Mouse (Mus musculus): ENCODE data around the gene Olfr692. TPM values are rescaled to one million over a fixed set of nuclear protein-coding genes. Genes with fewer than 3 reads are reported as not detected.

The Olfr692 gene
- total RNA-seq, 2 experiments from 2014 or later: not detected

- no peak for DNase-seq
- H3K27ac ChIP-seq: no peak overlapping the region
- intact Hi-C loops (cut with DNase I): no loop called here
- no peak for TF ChIP-seq CTCF (IDR thresholded peaks at IDR 0.05)
- H3K4me3 ChIP-seq: no peak overlapping the region
These were observed 46.4 kb downstream of the Olfr692 start for GRCm38 (mm10) chr7:105414385-105414784.

DNA sequence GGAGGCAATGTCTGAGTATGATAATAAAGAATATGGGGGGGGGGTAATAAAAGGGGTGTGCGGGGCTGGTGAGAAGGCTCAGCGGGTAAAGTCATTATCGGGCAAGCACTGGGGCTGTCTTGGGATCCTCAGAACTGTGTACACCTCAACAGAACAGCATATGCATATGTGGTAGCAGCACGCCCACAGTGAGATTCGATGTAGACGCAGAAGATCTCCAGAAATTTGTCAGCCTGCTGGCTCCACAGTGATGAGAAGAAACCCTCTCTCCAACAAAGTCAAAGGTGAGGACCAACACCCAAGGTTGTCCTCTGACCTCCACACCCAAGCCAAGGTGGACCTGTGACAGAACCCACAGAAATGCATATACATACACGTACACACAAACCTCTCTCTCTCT lies 48.5 kb downstream of the Olfr692 start:
- no peak overlapping the region for H3K4me3 ChIP-seq
- TF ChIP-seq CTCF (IDR thresholded peaks at IDR 0.05): no peak
- no peak for DNase-seq
- H3K27ac ChIP-seq: no peak overlapping the region
- intact Hi-C loops (cut with DNase I): no loop called here

DNA sequence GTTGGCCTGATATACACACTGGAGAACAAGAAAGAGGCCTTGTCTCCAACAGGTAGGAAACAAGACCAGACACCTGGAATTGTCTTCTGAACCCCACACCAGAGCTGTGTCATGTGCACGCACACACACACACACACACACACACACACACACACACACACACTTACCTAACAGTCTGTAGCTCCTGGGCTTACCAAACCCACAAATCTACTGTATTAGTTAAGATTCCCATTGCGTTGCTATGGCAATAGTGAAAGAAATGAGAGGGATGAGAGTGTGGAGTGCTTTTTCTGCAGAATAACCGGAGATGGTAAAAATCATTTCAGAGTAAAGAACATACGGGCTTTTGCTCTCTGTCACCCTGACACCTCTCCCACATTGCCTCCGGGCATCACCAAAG lies 50.1 kb downstream of the Olfr692 start:
- no peak for TF ChIP-seq CTCF (IDR thresholded peaks at IDR 0.05)
- Histone ChIP-seq H3K27ac (no peak overlapping the region), H3K4me3 (no peak overlapping the region)
- intact Hi-C loops (cut with DNase I): no loop called here
- no peak for DNase-seq

Other genes starting within 250 kb of the Olfr692 start
- not detected for gene Olfr683, start 221.2 kb upstream of the Olfr692 start, total RNA-seq (2021)
- not detected for gene Olfr684, start 204.6 kb upstream of the Olfr692 start, total RNA-seq (2021)
- not detected for gene Olfr685, start 182.2 kb upstream of the Olfr692 start, total RNA-seq (2021)
- gene Olfr686, start 160.7 kb upstream of the Olfr692 start, total RNA-seq (2021): not detected
- gene Olfr688, start 80.1 kb upstream of the Olfr692 start, total RNA-seq (2021): not detected
- gene Olfr689, start 57.1 kb upstream of the Olfr692 start, total RNA-seq (2021): not detected
- not detected for gene Olfr690, start 34.1 kb upstream of the Olfr692 start, total RNA-seq (2021)
- not detected for gene Olfr691, start 26.0 kb upstream of the Olfr692 start, total RNA-seq (2021)
- not detected for gene Gm5901, start 6.8 kb downstream of the Olfr692 start, total RNA-seq (2021)
- gene Fam160a2, start 31.8 kb downstream of the Olfr692 start, total RNA-seq (2021): 10 to 100 TPM in 1 of 2 experiments, 1 to 10 TPM in 1; 9.8 to 10.8 TPM
- not detected for gene Cnga4, start 36.3 kb downstream of the Olfr692 start, total RNA-seq (2021)
- not detected for gene Cckbr, start 57.5 kb downstream of the Olfr692 start, total RNA-seq (2021)
- 10 to 100 TPM in 1 of 2 experiments, 1 to 10 TPM in 1; 7.6 to 12.7 TPM for gene Cavin3, start 114.1 kb downstream of the Olfr692 start, total RNA-seq (2021)
- 10 to 100 TPM; 53.4 to 56.8 TPM for gene Smpd1, start 186.1 kb downstream of the Olfr692 start, total RNA-seq (2021)
- gene Apbb1, start 213.4 kb downstream of the Olfr692 start, total RNA-seq (2021): 1 to 10 TPM; 7.1 to 7.2 TPM
- not detected for gene Hpx, start 231.9 kb downstream of the Olfr692 start, total RNA-seq (2021)